Mouse (Mus musculus) heart, adult 2 months (tissue): ENCODE measurements at regions not wholly inside any gene's neighbourhood (a gene's known extent, or its start where the extent isn't known, plus 50 kb on each side); places are given as distances from the start of the nearest gene placed in this dataset.

ENCODE experiments used
- CTCF ChIP-seq: fragments of 200-600 bp; IDR thresholded peaks from 2 replicates; pipeline ENCODE4 v1.8.1; 2022; ENCODE audit warnings: antibody characterized with exemption, mild to moderate bottlenecking, moderate library complexity
- POLR2A ChIP-seq: fragments of 200-500 bp; IDR thresholded peaks from 2 replicates; pipeline ENCODE4 v1.6.1; 2011; ENCODE audit warnings: mild to moderate bottlenecking, low read depth, low read length, control low read depth; ENCODE audit not compliant: insufficient read depth

DNA sequence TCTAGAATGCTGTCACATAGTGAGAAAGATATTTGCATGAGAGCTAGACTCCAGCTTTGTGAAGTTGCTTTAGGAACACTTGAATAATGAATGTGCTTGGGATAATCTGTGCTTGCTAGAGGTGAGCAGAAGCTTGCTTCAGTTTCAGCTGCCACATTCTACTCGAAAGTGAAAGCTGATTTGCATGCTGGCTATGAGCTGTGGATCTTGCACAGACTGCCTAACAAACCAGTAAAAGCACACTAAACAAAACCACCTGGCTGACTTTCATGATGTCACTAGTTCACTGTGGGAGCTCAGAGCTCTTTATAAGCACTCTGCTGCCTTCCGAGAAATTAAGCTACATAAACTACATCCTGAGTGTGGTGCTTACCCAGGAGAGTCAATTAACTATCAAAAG is 171.5 kb upstream of the Ctso start:
- TF ChIP-seq POLR2A (no peak), CTCF (no peak)
